9 mouse cellular contexts compared by ENCODE assay signal in genomic region chr6:86395021-86395420, GRCm38 (mm10). TPM values are rescaled to one million over a fixed set of nuclear protein-coding genes. Genes with fewer than 3 reads are reported as not detected.
DNase-seq lines count a peak whose midpoint lies in the region; ATAC-seq and TF ChIP-seq lines count a peak whose summit lies in the region.
"Had no signal": no experiment of that assay in that cellular context is flagged by ENCODE, and none has a peak within 500 bp of the region (broad histone marks: within the 10 kb centered on the region; RNA-seq: fewer than 3 reads in every experiment).

No protein-coding gene starts in this region.

- peaks cover 37% of the 10 kb centered on the region for H3K36me3 ChIP-seq in lung, embryonic 14.5 days (ENCODE audit: insufficient read depth)
- H3K36me3 ChIP-seq in liver, embryonic 13.5 days = peaks cover 37% of the 10 kb centered on the region
- peaks cover 33% of the 10 kb centered on the region for H3K36me3 ChIP-seq in stomach, embryonic 15.5 days

- no peak for TF ChIP-seq CTCF in lung, embryonic 14.5 days (IDR thresholded peaks at IDR 0.05; ENCODE audit: low read depth)

- no peaks in the 10 kb centered on the region for H3K9me3 ChIP-seq in lung, embryonic 14.5 days (ENCODE audit: low read depth, low read length)
- no peaks in the 10 kb centered on the region for H3K9me3 ChIP-seq in liver, embryonic 13.5 days (replicated peaks)
- no peaks in the 10 kb centered on the region for H3K9me3 ChIP-seq in stomach, embryonic 15.5 days

- peak overlapping the region; percentile 26; the same call in 1 of the 2 replicates for H3K9ac ChIP-seq in lung, embryonic 14.5 days
- no peak overlapping the region for H3K9ac ChIP-seq in liver, embryonic 13.5 days
- H3K9ac ChIP-seq in stomach, embryonic 15.5 days = no peak overlapping the region

- no peak for ATAC-seq in lung, embryonic 14.5 days (ENCODE audit: insufficient read depth)
- no peak for ATAC-seq in liver, embryonic 13.5 days (ENCODE audit: low read depth)
- no peak for ATAC-seq in stomach, embryonic 15.5 days (ENCODE audit: insufficient read depth, low FRiP score, low read depth)
- ATAC-seq in monocyte, adult 5-6 weeks (replicated peaks; ENCODE audit: insufficient number of reproducible peaks, low FRiP score, low TSS enrichment, poor library complexity, severe bottlenecking) = no peak
- ATAC-seq: Patski had no signal

- H3K27ac ChIP-seq in lung, embryonic 14.5 days (ENCODE audit: low read depth) = no peak overlapping the region
- H3K27ac ChIP-seq in liver, embryonic 13.5 days = peak overlapping the region; percentile 26; the same call in 1 of the 2 replicates
- H3K27ac ChIP-seq in stomach, embryonic 15.5 days = peak overlapping the region; percentile 27; the same call in 1 of the 2 replicates

- peak; percentile 29 for DNase-seq in cerebellum, adult 9-11 months
- DNase-seq in cerebellum, postnatal 25 days = no peak
- DNase-seq in lung, embryonic 14.5 days = no peak
- no peak for DNase-seq in lung, postnatal 25 days (ENCODE audit: low spot score)
- DNase-seq in liver, embryonic 13.5 days = no peak
- DNase-seq in left cerebral cortex, adult 18-20 months (ENCODE audit: low spot score in 2 of 2) = no peak

- H3K4me3 ChIP-seq in lung, embryonic 14.5 days (ENCODE audit: low read depth, low read length) = no peak overlapping the region
- peak overlapping the region; percentile 82; the same call in 1 of the 2 replicates for H3K4me3 ChIP-seq in liver, embryonic 13.5 days (replicated peaks)
- peak overlapping the region; percentile 89; the same call in 1 of the 2 replicates for H3K4me3 ChIP-seq in stomach, embryonic 15.5 days (replicated peaks)

- H3K4me1 ChIP-seq in lung, embryonic 14.5 days (ENCODE audit: insufficient read depth) = 0 out of 2 replicates have a peak, but pooled peaks cover 4% of the 10 kb centered on the region
- peaks cover 44% of the 10 kb centered on the region for H3K4me1 ChIP-seq in liver, embryonic 13.5 days (replicated peaks)
- H3K4me1 ChIP-seq in stomach, embryonic 15.5 days = peaks cover 7% of the 10 kb centered on the region

- peak overlapping the region; percentile 94; the same call in 1 of the 2 replicates for H3K4me2 ChIP-seq in lung, embryonic 14.5 days
- H3K4me2 ChIP-seq in liver, embryonic 13.5 days = peak overlapping the region; percentile 87
- H3K4me2 ChIP-seq in stomach, embryonic 15.5 days = peak overlapping the region; percentile 81

- 88% methylated on average over 9 of the region's 9 CpGs for WGBS in lung, embryonic 14.5 days
- WGBS in liver, embryonic 13.5 days (ENCODE audit: insufficient replicate concordance) = 81% methylated on average over 9 of the region's 9 CpGs
- 81% methylated on average over 9 of the region's 9 CpGs for WGBS in stomach, embryonic 15.5 days

- no peaks in the 10 kb centered on the region for H3K27me3 ChIP-seq in lung, embryonic 14.5 days (ENCODE audit: insufficient read depth, low read length)
- H3K27me3 ChIP-seq in liver, embryonic 13.5 days = no peaks in the 10 kb centered on the region
- H3K27me3 ChIP-seq in stomach, embryonic 15.5 days (replicated peaks) = no peaks in the 10 kb centered on the region
- H3K27me3 ChIP-seq: Patski had no signal

RNA-seq across cellular contexts. Expression of gene Pcyox1, which starts 1.9 kb away (rescaled TPM):
- polyA plus RNA-seq in lung, embryonic 14.5 days (2014; fragmentation: Nextera tagmentation; extraction: Ambion mirVana) = 83.5 and 88.1 TPM in 2 replicates
- polyA plus RNA-seq in liver, embryonic 13.5 days (2015; fragmentation: Nextera tagmentation; extraction: Ambion mirVana) = 38.1 and 51.3 TPM in 2 replicates
- 93.0 and 97.9 TPM in 2 replicates for polyA plus RNA-seq in stomach, embryonic 15.5 days (2015; fragmentation: Nextera tagmentation; extraction: Ambion mirVana)
- total RNA-seq in monocyte, adult 5-6 weeks (2017) = 31.6 to 40.4 TPM (median 36.6 TPM) in 3 replicates
- 100 to 1,000 TPM; 105 to 115 TPM for total RNA-seq in left cerebral cortex, adult 18-20 months (2021)

RNA-seq across cellular contexts. Expression of gene Tia1, which starts 9.0 kb away (rescaled TPM):
- 208 and 219 TPM in 2 replicates for polyA plus RNA-seq in lung, embryonic 14.5 days (2014; fragmentation: Nextera tagmentation; extraction: Ambion mirVana)
- polyA plus RNA-seq in liver, embryonic 13.5 days (2015; fragmentation: Nextera tagmentation; extraction: Ambion mirVana) = 26.4 and 31.0 TPM in 2 replicates
- polyA plus RNA-seq in stomach, embryonic 15.5 days (2015; fragmentation: Nextera tagmentation; extraction: Ambion mirVana) = 158 and 167 TPM in 2 replicates
- total RNA-seq in monocyte, adult 5-6 weeks (2017) = 51.4 to 98.7 TPM (median 74.8 TPM) in 3 replicates
- 100 to 1,000 TPM in 1 of 2 experiments, 10 to 100 TPM in 1; 97.8 to 102 TPM for total RNA-seq in left cerebral cortex, adult 18-20 months (2021)

RNA-seq across cellular contexts. Expression of gene Snrpg, which starts 23.9 kb away (rescaled TPM):
- 723 and 735 TPM in 2 replicates for polyA plus RNA-seq in lung, embryonic 14.5 days (2014; fragmentation: Nextera tagmentation; extraction: Ambion mirVana)
- polyA plus RNA-seq in liver, embryonic 13.5 days (2015; fragmentation: Nextera tagmentation; extraction: Ambion mirVana) = 407 and 475 TPM in 2 replicates
- 521 and 550 TPM in 2 replicates for polyA plus RNA-seq in stomach, embryonic 15.5 days (2015; fragmentation: Nextera tagmentation; extraction: Ambion mirVana)
- total RNA-seq in monocyte, adult 5-6 weeks (2017) = 46.0 to 69.5 TPM (median 61.3 TPM) in 3 replicates
- total RNA-seq in left cerebral cortex, adult 18-20 months (2021) = 10 to 100 TPM; 50.7 to 60.3 TPM

RNA-seq across cellular contexts. Expression of gene Fam136a, which starts 29.6 kb away (rescaled TPM):
- polyA plus RNA-seq in lung, embryonic 14.5 days (2014; fragmentation: Nextera tagmentation; extraction: Ambion mirVana) = 129 and 130 TPM in 2 replicates
- polyA plus RNA-seq in liver, embryonic 13.5 days (2015; fragmentation: Nextera tagmentation; extraction: Ambion mirVana) = 94.3 and 104 TPM in 2 replicates
- 124 and 134 TPM in 2 replicates for polyA plus RNA-seq in stomach, embryonic 15.5 days (2015; fragmentation: Nextera tagmentation; extraction: Ambion mirVana)
- total RNA-seq in monocyte, adult 5-6 weeks (2017) = 10.1 to 17.5 TPM (median 14.1 TPM) in 3 replicates
- 10 to 100 TPM; 20.5 to 21.7 TPM for total RNA-seq in left cerebral cortex, adult 18-20 months (2021)

RNA-seq across cellular contexts. Expression of gene Gm44790, which starts 31.4 kb away (rescaled TPM):
- polyA plus RNA-seq in lung, embryonic 14.5 days (2014; fragmentation: Nextera tagmentation; extraction: Ambion mirVana) = 0.72 TPM in 1 of 2 replicates, not detected in the other
- polyA plus RNA-seq in liver, embryonic 13.5 days (2015; fragmentation: Nextera tagmentation; extraction: Ambion mirVana) = not detected in 2 replicates
- polyA plus RNA-seq in stomach, embryonic 15.5 days (2015; fragmentation: Nextera tagmentation; extraction: Ambion mirVana) = not detected in 2 replicates
- 2.7 to 6.8 TPM in 2 of 3 replicates, not detected in the other for total RNA-seq in monocyte, adult 5-6 weeks (2017)
- under 1 TPM in 1 of 2 experiments, not detected in 1; 0.58 TPM for total RNA-seq in left cerebral cortex, adult 18-20 months (2021)
